Mouse (Mus musculus): ENCODE measurements around the gene Dhrs3. TPM values are rescaled to one million over a fixed set of nuclear protein-coding genes. Genes with fewer than 3 reads are reported as not detected.

The Dhrs3 gene
- polyA plus RNA-seq, 1 experiment = 227 TPM

GRCm38 (mm10) chr4:144890690-144891120 is 1.9 kb upstream of the Dhrs3 start:
- Histone ChIP-seq H3K36me3 (ENCODE audit: control insufficient read depth, insufficient read depth, low read length) (no peaks in the 10 kb centered on the region), H3K27me3 (ENCODE audit: control insufficient read depth, insufficient read depth, low read length) (no peaks in the 10 kb centered on the region), H3K4me3 (ENCODE audit: control insufficient read depth, insufficient read depth, low read length) (no peak overlapping the region), H3K27ac (ENCODE audit: control insufficient read depth, insufficient read depth, low read length) (peak overlapping the region; percentile 71), H3K4me1 (replicated peaks; ENCODE audit: control insufficient read depth, insufficient read depth, low read length) (peaks cover 22% of the 10 kb centered on the region)
- TF ChIP-seq POLR2A (IDR thresholded peaks at IDR 0.05; ENCODE audit: control insufficient read depth, extremely low read depth, insufficient read depth, low read length, poor library complexity) (no peak), CTCF (IDR thresholded peaks at IDR 0.05; ENCODE audit: borderline replicate concordance, control insufficient read depth, extremely low read depth, insufficient read depth, low read length, poor library complexity) (no peak)
- 17% methylated on average over 7 of the region's 7 CpGs for WGBS
- DNase-seq = peak; percentile 80

GRCm38 (mm10) chr4:144891121-144891711 is 1.4 kb upstream of the Dhrs3 start:
- Histone ChIP-seq H3K4me3 (ENCODE audit: control insufficient read depth, insufficient read depth, low read length) (peak overlapping the region; percentile 81), H3K27ac (ENCODE audit: control insufficient read depth, insufficient read depth, low read length) (peak overlapping the region; percentile 71), H3K4me1 (replicated peaks; ENCODE audit: control insufficient read depth, insufficient read depth, low read length) (peaks cover 27% of the 10 kb centered on the region), H3K27me3 (ENCODE audit: control insufficient read depth, insufficient read depth, low read length) (no peaks in the 10 kb centered on the region), H3K36me3 (ENCODE audit: control insufficient read depth, insufficient read depth, low read length) (no peaks in the 10 kb centered on the region)
- 75% methylated on average over 10 of the region's 10 CpGs for WGBS
- no peak for TF ChIP-seq CTCF (IDR thresholded peaks at IDR 0.05; ENCODE audit: borderline replicate concordance, control insufficient read depth, extremely low read depth, insufficient read depth, low read length, poor library complexity)
- no peak for TF ChIP-seq POLR2A (IDR thresholded peaks at IDR 0.05; ENCODE audit: control insufficient read depth, extremely low read depth, insufficient read depth, low read length, poor library complexity)
- DNase-seq = peak; percentile 41

GRCm38 (mm10) chr4:144891743-144892132 is 889 bp upstream of the Dhrs3 start:
- peak overlapping the region; percentile 71 for H3K27ac ChIP-seq (ENCODE audit: control insufficient read depth, insufficient read depth, low read length)
- no peaks in the 10 kb centered on the region for H3K27me3 ChIP-seq (ENCODE audit: control insufficient read depth, insufficient read depth, low read length)
- no peaks in the 10 kb centered on the region for H3K36me3 ChIP-seq (ENCODE audit: control insufficient read depth, insufficient read depth, low read length)
- no peak for TF ChIP-seq POLR2A (IDR thresholded peaks at IDR 0.05; ENCODE audit: control insufficient read depth, extremely low read depth, insufficient read depth, low read length, poor library complexity)
- TF ChIP-seq CTCF (IDR thresholded peaks at IDR 0.05; ENCODE audit: borderline replicate concordance, control insufficient read depth, extremely low read depth, insufficient read depth, low read length, poor library complexity) = no peak
- H3K4me3 ChIP-seq (ENCODE audit: control insufficient read depth, insufficient read depth, low read length) = peak overlapping the region; percentile 81
- DNase-seq = no peak
- H3K4me1 ChIP-seq (replicated peaks; ENCODE audit: control insufficient read depth, insufficient read depth, low read length) = peaks cover 29% of the 10 kb centered on the region
- WGBS = 32% methylated on average over 5 of the region's 5 CpGs

- WGBS = under 1% methylated on average over 12 of the region's 12 CpGs
- H3K27ac ChIP-seq (ENCODE audit: control insufficient read depth, insufficient read depth, low read length) = peak overlapping the region; percentile 90
- no peaks in the 10 kb centered on the region for H3K27me3 ChIP-seq (ENCODE audit: control insufficient read depth, insufficient read depth, low read length)
- no peak for DNase-seq
- TF ChIP-seq CTCF (IDR thresholded peaks at IDR 0.05; ENCODE audit: borderline replicate concordance, control insufficient read depth, extremely low read depth, insufficient read depth, low read length, poor library complexity) = no peak
- H3K4me3 ChIP-seq (ENCODE audit: control insufficient read depth, insufficient read depth, low read length) = peak overlapping the region; percentile 81
- no peaks in the 10 kb centered on the region for H3K36me3 ChIP-seq (ENCODE audit: control insufficient read depth, insufficient read depth, low read length)
- peaks cover 33% of the 10 kb centered on the region for H3K4me1 ChIP-seq (replicated peaks; ENCODE audit: control insufficient read depth, insufficient read depth, low read length)
Observed at GRCm38 (mm10) chr4:144892937-144893272, 278 bp downstream of the Dhrs3 start.

GRCm38 (mm10) chr4:144893561-144894486 is 1.2 kb downstream of the Dhrs3 start:
- DNase-seq = peak; percentile 87
- WGBS = 1% methylated on average over 44 of the region's 44 CpGs
- peak overlapping the region; percentile 81 for H3K4me3 ChIP-seq (ENCODE audit: control insufficient read depth, insufficient read depth, low read length)

GRCm38 (mm10) chr4:144894487-144895210 is 2.0 kb downstream of the Dhrs3 start:
- Histone ChIP-seq H3K27me3 (ENCODE audit: control insufficient read depth, insufficient read depth, low read length) (no peaks in the 10 kb centered on the region), H3K4me3 (ENCODE audit: control insufficient read depth, insufficient read depth, low read length) (peak overlapping the region; percentile 81), H3K4me1 (replicated peaks; ENCODE audit: control insufficient read depth, insufficient read depth, low read length) (peaks cover 40% of the 10 kb centered on the region), H3K36me3 (ENCODE audit: control insufficient read depth, insufficient read depth, low read length) (peaks cover 6% of the 10 kb centered on the region; the same call in 1 of the 2 replicates), H3K27ac (ENCODE audit: control insufficient read depth, insufficient read depth, low read length) (peak overlapping the region; percentile 89)
- peak; percentile 27 for DNase-seq
- WGBS = 36% methylated on average over 11 of the region's 11 CpGs
- TF ChIP-seq CTCF (IDR thresholded peaks at IDR 0.05; ENCODE audit: borderline replicate concordance, control insufficient read depth, extremely low read depth, insufficient read depth, low read length, poor library complexity) = no peak
- TF ChIP-seq POLR2A (IDR thresholded peaks at IDR 0.05; ENCODE audit: control insufficient read depth, extremely low read depth, insufficient read depth, low read length, poor library complexity) = no peak

More at GRCm38 (mm10) chr4:144893561-144894486, 1.2 kb downstream of the Dhrs3 start:
- Histone ChIP-seq H3K36me3 (ENCODE audit: control insufficient read depth, insufficient read depth, low read length) (0 out of 2 replicates have a peak, but pooled peaks cover 3% of the 10 kb centered on the region), H3K4me1 (replicated peaks; ENCODE audit: control insufficient read depth, insufficient read depth, low read length) (peaks cover 40% of the 10 kb centered on the region), H3K27me3 (ENCODE audit: control insufficient read depth, insufficient read depth, low read length) (no peaks in the 10 kb centered on the region), H3K27ac (ENCODE audit: control insufficient read depth, insufficient read depth, low read length) (peak overlapping the region; percentile 90)
- peak; percentile 48; the same call in 1 of the 2 replicates for TF ChIP-seq POLR2A (IDR thresholded peaks at IDR 0.05; ENCODE audit: control insufficient read depth, extremely low read depth, insufficient read depth, low read length, poor library complexity)
- no peak; the same call in 1 of the 2 replicates for TF ChIP-seq CTCF (IDR thresholded peaks at IDR 0.05; ENCODE audit: borderline replicate concordance, control insufficient read depth, extremely low read depth, insufficient read depth, low read length, poor library complexity)

Data from thymus, adult 2 months (tissue).